Mouse (Mus musculus): Measurements from ENCODE around the gene Nufip2. TPM values are rescaled to one million over a fixed set of nuclear protein-coding genes. Genes with fewer than 3 reads are reported as not detected.
A peak's percentile ranks its signal among the peaks of the same experiment; 100 is the strongest.
"Not testable (repeated sequence)": the region's sequence is repeated elsewhere in the genome, so short reads cannot be mapped to it uniquely, and the experiment has no call there.

Gene Nufip2
- total and polyA plus RNA-seq, 2 experiments from 2014 or later = 3.5 to 55.1 TPM

GRCm38 (mm10) chr11:77738555-77738954 is 52.6 kb downstream of the Nufip2 start:
- no peak for TF ChIP-seq CTCF (IDR thresholded peaks at IDR 0.05; ENCODE audit: low read depth)
- TF ChIP-seq EP300 (IDR thresholded peaks at IDR 0.05; ENCODE audit: low read depth) = no peak
- Histone ChIP-seq H3K27ac (ENCODE audit: low read depth) (no peak overlapping the region), H3K36me3 (replicated peaks; ENCODE audit: control insufficient read depth, insufficient read depth, low read length) (no peaks in the 10 kb centered on the region), H3K4me1 (ENCODE audit: control insufficient read depth, insufficient read depth) (no peaks in the 10 kb centered on the region), H3K9me3 (replicated peaks; ENCODE audit: control insufficient read depth, low read length) (no peaks in the 10 kb centered on the region), H3K27me3 (ENCODE audit: control insufficient read depth, insufficient read depth, low read length) (no peaks in the 10 kb centered on the region), H3K4me3 (ENCODE audit: low read depth, low read length) (no peak overlapping the region), H3K9ac (replicated peaks; ENCODE audit: low read depth, low read length) (no peak overlapping the region), H3K4me2 (ENCODE audit: low read depth, low read length) (no peak overlapping the region)
- WGBS = 57% methylated on average over 7 of the region's 7 CpGs
- DNase-seq (ENCODE audit: low spot score) (no peak), ATAC-seq (ENCODE audit: insufficient read depth, low read depth) (no peak)

GRCm38 (mm10) chr11:77743966-77744365 is 58.0 kb downstream of the Nufip2 start:
- no peak overlapping the region for H3K27ac ChIP-seq (ENCODE audit: low read depth)
- no peak overlapping the region for H3K4me2 ChIP-seq (ENCODE audit: low read depth, low read length)
- no peaks in the 10 kb centered on the region for H3K9me3 ChIP-seq (replicated peaks; ENCODE audit: control insufficient read depth, low read length)
- H3K9ac ChIP-seq (replicated peaks; ENCODE audit: low read depth, low read length) = no peak overlapping the region
- no peaks in the 10 kb centered on the region for H3K27me3 ChIP-seq (ENCODE audit: control insufficient read depth, insufficient read depth, low read length)
- DNase-seq (ENCODE audit: low spot score) (no peak), ATAC-seq (ENCODE audit: insufficient read depth, low read depth) (no peak)
- TF ChIP-seq CTCF (IDR thresholded peaks at IDR 0.05; ENCODE audit: low read depth) = peak; percentile 29
- no peak for TF ChIP-seq EP300 (IDR thresholded peaks at IDR 0.05; ENCODE audit: low read depth)
- H3K4me3 ChIP-seq (ENCODE audit: low read depth, low read length) = no peak overlapping the region
- WGBS = 26% methylated on average over 6 of the region's 6 CpGs
- no peaks in the 10 kb centered on the region for H3K36me3 ChIP-seq (replicated peaks; ENCODE audit: control insufficient read depth, insufficient read depth, low read length)
- no peaks in the 10 kb centered on the region for H3K4me1 ChIP-seq (ENCODE audit: control insufficient read depth, insufficient read depth)

GRCm38 (mm10) chr11:77746652-77747051 is 60.7 kb downstream of the Nufip2 start:
- Histone ChIP-seq H3K9me3 (replicated peaks; ENCODE audit: control insufficient read depth, low read length) (no peaks in the 10 kb centered on the region), H3K27me3 (ENCODE audit: control insufficient read depth, insufficient read depth, low read length) (no peaks in the 10 kb centered on the region), H3K4me2 (ENCODE audit: low read depth, low read length) (no peak overlapping the region), H3K4me1 (ENCODE audit: control insufficient read depth, insufficient read depth) (no peaks in the 10 kb centered on the region), H3K9ac (replicated peaks; ENCODE audit: low read depth, low read length) (no peak overlapping the region), H3K36me3 (replicated peaks; ENCODE audit: control insufficient read depth, insufficient read depth, low read length) (no peaks in the 10 kb centered on the region), H3K27ac (ENCODE audit: low read depth) (no peak overlapping the region), H3K4me3 (ENCODE audit: low read depth, low read length) (no peak overlapping the region)
- no peak for TF ChIP-seq EP300 (IDR thresholded peaks at IDR 0.05; ENCODE audit: low read depth)
- no peak for TF ChIP-seq CTCF (IDR thresholded peaks at IDR 0.05; ENCODE audit: low read depth)
- ATAC-seq (ENCODE audit: insufficient read depth, low read depth) = no peak
- WGBS = 84% methylated on average over 4 of the region's 4 CpGs
- no peak for DNase-seq (ENCODE audit: low spot score)

- H3K4me2 ChIP-seq (ENCODE audit: low read depth, low read length); H3K4me3 ChIP-seq (ENCODE audit: low read depth, low read length); H3K27ac ChIP-seq (ENCODE audit: low read depth); H3K36me3 ChIP-seq (replicated peaks; ENCODE audit: control insufficient read depth, insufficient read depth, low read length); H3K9ac ChIP-seq (replicated peaks; ENCODE audit: low read depth, low read length); H3K4me1 ChIP-seq (ENCODE audit: control insufficient read depth, insufficient read depth); ATAC-seq (ENCODE audit: insufficient read depth, low read depth); DNase-seq (ENCODE audit: low spot score); H3K9me3 ChIP-seq (replicated peaks; ENCODE audit: control insufficient read depth, low read length); H3K27me3 ChIP-seq (ENCODE audit: control insufficient read depth, insufficient read depth, low read length): not testable (repeated sequence)
- WGBS = 94% methylated on average over 13 of the region's 15 CpGs
Measured at GRCm38 (mm10) chr11:77747103-77747502, 61.1 kb downstream of the Nufip2 start.

GRCm38 (mm10) chr11:77748996-77749395 is 63.0 kb downstream of the Nufip2 start:
- H3K9me3 ChIP-seq (replicated peaks; ENCODE audit: control insufficient read depth, low read length) = no peaks in the 10 kb centered on the region
- WGBS = 88% methylated on average over 5 of the region's 5 CpGs
- no peaks in the 10 kb centered on the region for H3K4me1 ChIP-seq (ENCODE audit: control insufficient read depth, insufficient read depth)
- H3K9ac ChIP-seq (replicated peaks; ENCODE audit: low read depth, low read length) = no peak overlapping the region
- no peak overlapping the region for H3K27ac ChIP-seq (ENCODE audit: low read depth)
- TF ChIP-seq EP300 (IDR thresholded peaks at IDR 0.05; ENCODE audit: low read depth) (no peak), CTCF (IDR thresholded peaks at IDR 0.05; ENCODE audit: low read depth) (no peak)
- DNase-seq (ENCODE audit: low spot score) (no peak), ATAC-seq (ENCODE audit: insufficient read depth, low read depth) (no peak)
- no peaks in the 10 kb centered on the region for H3K36me3 ChIP-seq (replicated peaks; ENCODE audit: control insufficient read depth, insufficient read depth, low read length)
- H3K4me2 ChIP-seq (ENCODE audit: low read depth, low read length) = no peak overlapping the region
- H3K4me3 ChIP-seq (ENCODE audit: low read depth, low read length) = no peak overlapping the region
- no peaks in the 10 kb centered on the region for H3K27me3 ChIP-seq (ENCODE audit: control insufficient read depth, insufficient read depth, low read length)

- Histone ChIP-seq H3K27ac (ENCODE audit: low read depth) (no peak overlapping the region), H3K36me3 (replicated peaks; ENCODE audit: control insufficient read depth, insufficient read depth, low read length) (no peaks in the 10 kb centered on the region), H3K4me2 (ENCODE audit: low read depth, low read length) (no peak overlapping the region), H3K4me1 (ENCODE audit: control insufficient read depth, insufficient read depth) (no peaks in the 10 kb centered on the region), H3K9ac (replicated peaks; ENCODE audit: low read depth, low read length) (no peak overlapping the region), H3K9me3 (replicated peaks; ENCODE audit: control insufficient read depth, low read length) (no peaks in the 10 kb centered on the region), H3K27me3 (ENCODE audit: control insufficient read depth, insufficient read depth, low read length) (no peaks in the 10 kb centered on the region), H3K4me3 (ENCODE audit: low read depth, low read length) (no peak overlapping the region)
- TF ChIP-seq CTCF (IDR thresholded peaks at IDR 0.05; ENCODE audit: low read depth) = no peak
- TF ChIP-seq EP300 (IDR thresholded peaks at IDR 0.05; ENCODE audit: low read depth) = no peak
- ATAC-seq (ENCODE audit: insufficient read depth, low read depth) (no peak), DNase-seq (ENCODE audit: low spot score) (no peak)
- WGBS = 52% methylated on average over 5 of the region's 5 CpGs
Measured at GRCm38 (mm10) chr11:77752525-77752924, 66.6 kb downstream of the Nufip2 start.
